Mouse (Mus musculus) right cerebral cortex, postnatal 4 days (tissue): ENCODE results near the gene Paqr6.
A peak's percentile ranks its signal among the peaks of the same experiment; 100 is the strongest.

Source experiments
- DNase-seq: peaks from one replicate; pipeline ENCODE4 v3.0.0-alpha.2; 2022

Gene Paqr6

DNA sequence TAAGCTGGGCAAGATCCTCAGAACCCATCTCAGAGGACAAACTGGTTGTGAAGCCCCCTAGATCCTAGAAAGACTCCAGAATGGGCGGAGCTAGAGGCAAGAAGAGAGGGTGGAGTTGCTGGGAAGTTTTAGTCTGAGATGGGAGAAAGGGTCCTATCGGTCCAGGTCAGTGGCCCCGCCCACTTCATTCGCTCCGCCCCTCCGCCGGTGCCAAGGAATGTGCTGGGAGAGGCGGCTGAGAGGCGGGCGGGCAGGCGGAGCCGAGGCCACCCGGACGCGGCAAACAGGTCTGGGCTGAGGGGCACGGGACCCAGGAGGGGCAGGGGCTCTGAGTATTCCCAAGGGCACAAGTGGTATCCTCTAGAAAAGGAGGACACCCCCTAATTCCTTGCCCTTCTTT lies at the start of gene Paqr6:
Gene Paqr6, plus strand, starts transcription at position 248 of the 400 bp plus-strand sequence.
- DNase-seq = peak; percentile 56

GRCm38 (mm10) chr3:88324951-88325405 lies 39.4 kb upstream of the Paqr6 start, which contains the start of gene Glmp:
Glmp (plus strand) TSS chr3:88325023.
- DNase-seq = peak; percentile 57

DNA sequence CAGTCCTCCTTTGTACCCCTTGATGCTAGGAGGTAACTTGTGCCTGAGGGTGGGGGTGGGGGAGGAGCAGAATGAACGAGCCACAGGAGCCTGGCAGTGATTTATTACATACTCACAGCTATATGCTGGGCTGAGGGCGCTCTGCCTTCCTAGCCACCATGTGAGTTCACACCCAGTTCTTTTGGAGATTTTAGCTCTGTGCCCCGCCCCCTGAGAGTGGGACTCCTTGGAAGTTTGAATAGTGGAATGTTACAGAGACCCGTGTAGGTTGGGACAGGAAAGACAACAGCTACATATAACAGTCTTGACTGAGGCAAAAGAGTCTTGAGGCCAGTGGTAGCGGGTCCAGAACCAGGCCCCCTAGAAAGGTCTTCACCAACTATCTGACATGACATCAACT lies 35.4 kb upstream of the Paqr6 start:
- DNase-seq = no peak

DNA sequence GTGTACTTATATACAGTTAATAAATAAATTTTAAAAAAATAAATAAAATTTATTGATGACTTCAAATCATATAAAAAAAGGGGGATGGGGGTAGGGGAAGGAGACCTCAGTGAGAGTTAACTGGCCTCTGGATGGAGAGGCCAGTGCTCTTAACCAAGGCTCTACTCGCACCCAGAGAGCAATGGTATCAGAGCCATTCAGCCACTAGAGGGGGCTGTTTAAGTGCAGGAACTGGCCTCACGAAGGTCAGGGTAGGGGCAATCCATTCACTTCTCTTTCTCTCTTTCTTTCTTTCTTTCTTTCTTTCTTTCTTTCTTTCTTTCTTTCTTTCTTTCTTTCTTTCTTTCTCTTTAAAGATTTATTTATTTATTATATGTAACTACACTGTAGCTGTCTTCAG lies 33.1 kb upstream of the Paqr6 start:
- DNase-seq = no peak

GRCm38 (mm10) chr3:88334029-88334658 lies 30.2 kb upstream of the Paqr6 start:
- DNase-seq = no peak

- no peak for DNase-seq
Observed at GRCm38 (mm10) chr3:88334902-88335435, 29.4 kb upstream of the Paqr6 start.

DNA sequence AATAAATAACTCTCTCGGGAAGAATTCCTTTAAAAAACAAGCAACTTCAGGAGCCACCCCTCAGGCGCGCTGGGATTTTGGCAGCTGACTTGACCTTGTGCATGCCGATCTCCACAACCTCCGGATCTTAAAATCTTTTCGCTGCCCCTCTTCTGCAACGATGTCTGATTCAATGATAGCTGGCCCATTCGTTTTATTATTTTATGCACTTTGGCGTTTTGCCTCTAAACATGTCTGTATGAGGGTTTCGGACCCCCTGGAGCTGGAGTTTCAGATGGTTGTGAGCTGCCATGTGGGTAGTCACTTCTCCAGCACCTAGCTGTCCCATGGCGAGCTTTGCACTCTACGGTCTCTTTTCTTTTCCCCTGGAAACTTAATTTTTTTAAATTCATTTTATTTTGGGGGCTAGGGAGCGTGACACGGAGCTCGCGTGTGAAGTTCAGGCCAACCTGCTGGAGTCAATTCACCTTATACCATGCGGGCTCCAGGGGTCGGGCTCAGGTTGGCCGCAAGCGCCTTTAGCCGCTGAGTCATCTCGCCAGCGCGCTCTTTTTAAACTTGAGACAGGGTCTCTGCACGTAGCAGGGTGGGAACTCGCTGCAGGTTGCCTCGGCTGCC lies 28.8 kb upstream of the Paqr6 start:
- DNase-seq = no peak

GRCm38 (mm10) chr3:88336058-88337013 lies 28.0 kb upstream of the Paqr6 start, which contains the start of the genes Tmem79 and Smg5:
Tmem79 (minus strand) TSS chr3:88336148.
Smg5 (plus strand) TSS chr3:88336260.
- DNase-seq = peak; percentile 92

DNA sequence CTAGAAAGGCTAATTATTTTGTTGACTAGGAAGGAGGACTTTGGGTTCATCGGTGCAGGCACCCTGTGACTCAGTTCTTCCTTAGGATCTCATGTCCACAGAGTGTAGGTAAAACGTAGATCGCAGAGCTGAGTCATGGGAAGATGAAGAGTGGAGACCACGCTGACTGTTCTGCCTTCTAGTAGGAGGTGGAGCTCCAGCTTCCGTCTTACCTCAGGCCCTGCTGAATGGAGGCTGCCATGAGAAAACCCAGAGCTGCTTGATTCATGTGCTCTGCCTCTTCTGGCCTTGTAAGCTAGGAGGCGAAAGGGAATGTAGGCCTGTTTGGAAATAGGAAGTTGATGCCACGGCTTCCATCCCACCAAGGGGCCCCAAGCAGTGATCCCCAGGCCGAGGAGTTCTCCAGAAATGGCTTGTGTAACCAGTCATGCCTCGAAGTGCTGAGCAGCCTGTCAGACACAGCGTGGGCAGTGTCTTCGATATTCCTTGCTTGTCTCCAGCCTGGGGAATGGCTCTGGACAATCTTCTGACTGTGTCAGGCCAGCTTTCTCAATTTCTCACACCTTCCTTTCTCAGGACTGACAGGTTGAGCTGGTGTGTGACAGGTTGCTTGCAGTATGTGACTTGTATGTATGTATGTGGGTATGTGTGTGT lies 26.9 kb upstream of the Paqr6 start:
- DNase-seq = no peak

- no peak for DNase-seq
Observed at GRCm38 (mm10) chr3:88338316-88338715, 26.1 kb upstream of the Paqr6 start.

DNA sequence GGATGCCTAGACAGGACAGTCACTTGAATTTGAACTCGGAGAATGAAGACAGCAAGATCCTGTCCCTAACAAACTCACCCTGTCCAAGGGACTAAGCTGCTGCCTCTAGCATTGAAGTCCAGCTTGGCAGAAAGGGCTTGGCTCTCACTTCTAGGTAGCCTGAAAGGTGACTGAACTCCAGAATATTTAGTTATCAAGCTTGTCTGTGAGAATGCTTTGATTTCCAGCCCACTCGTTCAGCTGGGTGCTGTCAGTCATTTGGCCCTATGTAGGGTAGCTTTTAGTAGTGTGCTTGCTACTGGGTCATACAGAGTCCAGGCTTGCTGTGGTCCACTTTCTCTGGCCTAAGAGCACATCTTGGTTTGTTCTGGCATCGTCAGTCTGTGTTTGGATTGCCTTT lies 25.4 kb upstream of the Paqr6 start:
- no peak for DNase-seq

- no peak for DNase-seq
Observed at GRCm38 (mm10) chr3:88350732-88351131, 13.7 kb upstream of the Paqr6 start.

GRCm38 (mm10) chr3:88352907-88353306 lies 11.5 kb upstream of the Paqr6 start:
- DNase-seq = no peak

GRCm38 (mm10) chr3:88354396-88355165 lies 9.8 kb upstream of the Paqr6 start:
- DNase-seq = no peak

- DNase-seq = no peak
Observed at GRCm38 (mm10) chr3:88359584-88359983, 4.8 kb upstream of the Paqr6 start.

- no peak for DNase-seq
Observed at GRCm38 (mm10) chr3:88359989-88360388, 4.4 kb upstream of the Paqr6 start.

DNA sequence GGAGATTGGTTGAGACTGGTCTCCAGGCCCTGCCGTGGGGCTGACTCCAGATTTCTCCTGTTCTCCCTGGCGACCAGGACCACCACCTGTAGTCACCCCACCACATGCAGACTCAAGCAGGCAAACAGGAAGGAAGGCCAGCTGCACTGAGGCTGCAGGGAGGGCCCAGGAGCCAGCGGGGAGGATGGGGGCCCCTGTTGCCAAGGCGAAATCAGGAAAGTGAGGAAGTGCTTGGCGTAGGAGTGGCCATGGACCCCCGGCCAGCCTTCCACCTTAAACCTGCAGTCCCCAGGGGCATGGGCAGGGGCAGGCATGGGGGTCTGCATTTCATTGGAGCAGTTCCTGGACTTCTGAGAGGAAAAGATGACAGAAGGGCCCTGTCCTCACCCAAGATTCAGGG lies 3.3 kb upstream of the Paqr6 start:
- DNase-seq = no peak

DNA sequence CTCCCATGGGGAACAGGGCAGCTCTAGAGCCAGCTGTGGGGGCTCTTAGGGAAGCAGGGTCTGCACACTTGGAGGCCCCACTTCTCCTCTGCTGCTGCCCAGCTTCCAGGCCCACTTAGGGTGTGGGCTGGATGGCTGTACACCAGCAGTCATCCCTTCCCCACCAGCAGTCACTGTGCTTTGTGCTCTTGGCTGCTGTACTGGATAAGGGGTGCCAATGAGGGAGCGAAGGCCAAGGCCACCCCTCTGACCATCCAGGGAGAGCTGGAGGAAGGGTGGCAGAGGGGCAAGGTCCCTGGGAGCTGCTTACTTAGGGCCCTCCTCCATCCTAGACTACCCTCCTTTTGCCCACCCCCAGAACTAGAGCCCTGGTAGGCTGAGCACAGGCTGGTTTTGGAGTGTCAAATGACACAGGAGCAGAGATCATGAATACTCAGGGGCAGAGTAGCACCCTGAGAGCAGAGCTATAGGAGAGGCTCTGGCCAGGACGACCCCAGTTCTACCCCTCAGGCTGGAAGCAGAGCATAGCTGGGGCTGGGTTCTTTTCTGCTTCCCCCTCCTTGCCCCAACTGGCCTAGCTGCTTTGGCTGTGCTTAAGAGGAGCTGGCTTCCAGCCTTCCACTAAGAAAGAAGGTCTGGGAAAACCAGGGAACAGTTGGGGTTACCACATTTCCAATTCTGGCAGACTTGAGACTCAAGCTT lies 2.6 kb upstream of the Paqr6 start:
- no peak for DNase-seq

DNA sequence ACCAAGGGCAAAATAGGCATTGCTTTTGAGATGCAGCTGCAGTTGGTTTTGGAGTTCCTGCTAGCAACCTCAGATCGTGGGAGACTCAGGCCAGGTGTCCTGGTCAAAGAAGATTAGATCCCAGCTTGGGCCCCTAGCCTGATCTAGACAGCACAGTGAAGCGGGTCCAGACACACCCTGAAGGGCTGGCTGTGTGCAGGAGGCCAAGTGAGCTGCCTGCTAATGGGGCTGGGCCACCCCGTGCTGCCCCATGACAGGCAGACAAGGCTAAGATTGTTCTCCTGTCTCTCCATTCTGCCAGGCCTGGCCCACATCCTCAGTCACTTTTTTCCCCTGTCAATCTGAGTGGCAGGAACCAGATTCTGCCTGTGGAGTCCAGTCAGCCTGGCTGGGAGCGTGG lies 684 bp upstream of the Paqr6 start:
- DNase-seq = no peak

GRCm38 (mm10) chr3:88365705-88366361 lies 1.4 kb downstream of the Paqr6 start:
- no peak for DNase-seq
